Mouse (Mus musculus): ENCODE data around the gene Sox11. TPM values are rescaled to one million over a fixed set of nuclear protein-coding genes. Genes with fewer than 3 reads are reported as not detected.

Sox11 gene
- polyA plus RNA-seq, 1 experiment from 2014 or later = 262 TPM

DNA sequence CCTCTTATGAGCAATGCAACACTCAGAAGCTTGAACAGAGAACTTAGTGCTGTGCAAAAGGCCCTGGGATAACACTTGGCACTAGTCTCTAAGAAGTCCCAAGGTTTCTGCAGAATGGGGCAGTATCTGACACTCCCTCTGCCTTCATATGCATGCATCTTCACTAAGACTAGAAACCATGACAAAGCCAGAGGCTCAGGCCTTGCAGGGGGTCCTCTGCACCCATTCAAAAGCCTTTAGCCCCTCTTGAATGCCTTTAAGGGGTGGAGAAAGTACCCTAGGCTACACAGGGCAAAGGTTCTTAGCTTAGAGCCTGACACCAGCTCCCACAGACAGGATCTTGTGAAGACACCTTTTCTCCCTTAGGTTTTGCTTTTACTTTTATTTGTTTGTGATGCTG is 21.7 kb downstream of the Sox11 start:
- DNase-seq (ENCODE audit: extremely low spot score, low spot score) = no peak
- Histone ChIP-seq H3K27ac (no peak overlapping the region), H3K9me3 (no peaks in the 10 kb centered on the region), H3K4me1 (peaks cover 4% of the 10 kb centered on the region), H3K27me3 (ENCODE audit: poor library complexity, severe bottlenecking) (no peaks in the 10 kb centered on the region), H3K36me3 (replicated peaks) (no peaks in the 10 kb centered on the region), H3K4me3 (no peak overlapping the region)

DNA sequence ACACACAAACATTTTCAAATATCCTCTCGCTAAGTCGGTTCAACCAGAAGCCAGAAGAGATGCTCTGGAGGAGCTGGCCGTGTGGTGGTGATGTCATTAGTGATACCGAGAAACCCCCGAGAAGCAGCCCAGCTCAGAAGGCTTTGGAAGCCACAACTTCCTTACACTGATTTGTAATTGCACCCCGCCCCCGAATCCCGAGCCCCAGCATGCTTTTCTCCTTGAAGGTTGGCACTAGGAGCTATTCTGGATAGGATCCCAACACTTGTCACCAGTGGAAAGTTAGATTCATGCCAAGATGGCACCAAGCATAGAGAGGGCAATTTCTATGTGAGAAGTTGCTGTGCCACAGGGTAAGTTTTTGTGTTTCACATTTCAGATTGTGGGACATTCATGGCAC is 29.4 kb downstream of the Sox11 start:
- 90% methylated on average over 8 of the region's 8 CpGs for WGBS
- Histone ChIP-seq H3K27me3 (ENCODE audit: poor library complexity, severe bottlenecking) (no peaks in the 10 kb centered on the region; the same call in 1 of the 2 replicates), H3K36me3 (replicated peaks) (no peaks in the 10 kb centered on the region)

DNA sequence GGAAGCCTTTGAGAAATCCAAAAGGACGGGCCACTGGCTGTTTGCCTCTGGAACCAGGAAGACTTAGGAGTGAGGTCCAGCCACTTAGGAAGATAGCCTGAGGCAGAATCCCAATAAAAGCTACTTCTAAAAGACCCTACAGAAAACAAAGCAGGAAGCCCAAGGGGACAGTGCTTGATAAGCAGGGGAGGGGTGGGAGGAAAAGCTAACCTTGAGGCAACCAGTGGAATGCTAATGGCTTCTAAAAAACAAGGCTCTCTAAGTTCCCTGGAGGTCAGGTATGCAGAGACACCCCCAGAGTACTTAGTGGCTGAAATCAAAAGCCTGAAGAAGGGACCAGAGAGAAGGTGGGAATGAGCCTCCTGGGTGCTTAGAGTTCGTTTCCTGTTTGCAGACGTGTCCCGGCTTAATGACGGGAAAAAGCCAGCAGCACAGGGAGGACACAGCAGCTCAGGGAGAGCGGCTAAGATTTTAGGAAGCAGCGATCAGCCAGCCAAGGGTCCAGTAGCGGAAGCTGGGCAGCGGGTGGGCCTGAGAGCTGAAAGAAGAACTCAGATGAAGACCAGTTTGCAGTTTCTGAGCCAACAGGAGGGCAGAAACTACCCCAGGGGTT is 30.4 kb downstream of the Sox11 start:
- WGBS = 18% methylated on average over 9 of the region's 9 CpGs
- no peaks in the 10 kb centered on the region; the same call in 1 of the 2 replicates for H3K27me3 ChIP-seq (ENCODE audit: poor library complexity, severe bottlenecking)
- H3K9me3 ChIP-seq = no peaks in the 10 kb centered on the region
- H3K36me3 ChIP-seq (replicated peaks) = no peaks in the 10 kb centered on the region
- no peak overlapping the region; the same call in 1 of the 2 replicates for H3K4me3 ChIP-seq
- peak overlapping the region; percentile 61 for H3K27ac ChIP-seq
- peaks cover 33% of the 10 kb centered on the region for H3K4me1 ChIP-seq
- DNase-seq (ENCODE audit: extremely low spot score, low spot score) = no peak

More for the DNA sequence above, 29.4 kb downstream of the Sox11 start:
- Histone ChIP-seq H3K9me3 (no peaks in the 10 kb centered on the region), H3K4me3 (no peak overlapping the region), H3K4me1 (peaks cover 33% of the 10 kb centered on the region), H3K27ac (no peak overlapping the region)
- no peak for DNase-seq (ENCODE audit: extremely low spot score, low spot score)

DNA sequence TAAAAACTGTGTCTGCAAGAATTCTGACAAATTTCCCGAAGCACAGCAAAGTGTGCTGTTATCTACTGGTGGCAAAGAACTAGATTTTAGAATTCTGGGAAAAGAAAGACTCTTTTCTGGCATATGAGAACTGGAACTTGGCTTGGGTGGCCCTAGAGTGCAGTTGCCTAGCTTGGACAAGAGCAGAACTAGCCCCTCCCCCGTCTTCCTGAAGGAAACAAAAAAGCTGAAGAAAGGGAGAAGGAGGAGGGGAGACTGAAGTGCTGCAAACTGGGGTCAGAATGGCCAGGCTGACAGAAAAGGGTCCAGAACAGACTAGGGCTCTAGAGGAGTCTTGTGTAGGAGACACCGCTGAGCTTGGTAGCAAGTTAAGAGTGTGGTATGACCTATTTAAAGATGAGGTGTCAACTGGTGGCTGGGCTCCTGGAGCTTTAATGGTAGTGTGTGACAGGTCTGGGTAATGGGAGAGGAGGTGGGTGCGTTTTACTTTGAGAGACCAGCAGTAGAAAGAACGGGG is 31.0 kb downstream of the Sox11 start:
- peak overlapping the region; percentile 61 for H3K27ac ChIP-seq

DNA sequence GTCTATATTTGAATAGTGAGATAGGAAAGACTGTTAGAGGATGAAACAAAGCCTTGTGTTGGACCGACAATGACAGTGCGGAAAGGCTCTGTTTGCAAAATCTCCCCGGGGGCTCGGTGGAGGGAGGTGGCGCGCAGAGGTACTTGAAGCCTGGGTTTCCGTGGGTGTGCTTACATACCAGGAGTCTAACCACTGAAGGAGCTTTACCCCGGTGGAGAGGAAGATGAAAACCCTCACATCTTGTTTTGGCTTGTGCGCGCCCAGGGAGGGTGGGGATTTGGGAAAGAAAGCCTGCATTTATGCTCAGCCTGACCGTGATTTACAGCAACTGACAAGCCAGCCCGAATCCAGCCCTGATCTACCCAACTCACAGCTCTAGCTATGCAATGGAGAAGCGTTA is 31.7 kb downstream of the Sox11 start:
- H3K36me3 ChIP-seq (replicated peaks) = no peaks in the 10 kb centered on the region
- DNase-seq (ENCODE audit: extremely low spot score, low spot score) = no peak
- 80% methylated on average over 13 of the region's 13 CpGs for WGBS
- peaks cover 33% of the 10 kb centered on the region for H3K4me1 ChIP-seq
- no peak overlapping the region for H3K4me3 ChIP-seq
- no peaks in the 10 kb centered on the region; the same call in 1 of the 2 replicates for H3K27me3 ChIP-seq (ENCODE audit: poor library complexity, severe bottlenecking)
- H3K27ac ChIP-seq = 0 out of 2 replicates have a peak overlapping the region, but pooled peaks have one; percentile 61
- H3K9me3 ChIP-seq = no peaks in the 10 kb centered on the region

More for the DNA sequence above, 31.0 kb downstream of the Sox11 start:
- no peaks in the 10 kb centered on the region for H3K9me3 ChIP-seq
- DNase-seq (ENCODE audit: extremely low spot score, low spot score) = no peak
- H3K27me3 ChIP-seq (ENCODE audit: poor library complexity, severe bottlenecking) = no peaks in the 10 kb centered on the region; the same call in 1 of the 2 replicates
- H3K4me1 ChIP-seq = peaks cover 33% of the 10 kb centered on the region
- H3K4me3 ChIP-seq = no peak overlapping the region
- WGBS = 35% methylated on average over 5 of the region's 5 CpGs
- H3K36me3 ChIP-seq (replicated peaks) = no peaks in the 10 kb centered on the region

DNA sequence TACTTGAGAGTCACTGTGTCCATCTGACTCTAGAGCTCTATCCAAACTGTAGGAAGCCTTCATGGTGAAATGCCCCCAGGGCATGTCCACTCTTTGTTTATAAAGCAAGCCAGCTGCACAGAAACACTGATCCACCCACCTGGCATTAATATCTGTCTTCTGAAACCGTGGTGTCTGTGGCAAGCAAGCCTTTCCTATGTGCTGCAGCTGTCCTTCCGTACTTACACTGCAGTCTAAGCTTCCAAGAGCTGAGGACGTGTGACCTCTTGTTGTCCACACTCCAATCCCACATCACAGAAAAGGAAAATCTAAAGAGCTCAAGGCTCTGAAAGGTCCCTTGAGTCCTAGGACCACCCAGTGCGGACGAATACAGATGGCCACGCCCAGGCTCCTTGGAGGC is 32.4 kb downstream of the Sox11 start:
- no peak for DNase-seq (ENCODE audit: extremely low spot score, low spot score)
- Histone ChIP-seq H3K36me3 (replicated peaks) (no peaks in the 10 kb centered on the region), H3K27ac (0 out of 2 replicates have a peak overlapping the region, but pooled peaks have one; percentile 15), H3K27me3 (ENCODE audit: poor library complexity, severe bottlenecking) (no peaks in the 10 kb centered on the region; the same call in 1 of the 2 replicates), H3K9me3 (no peaks in the 10 kb centered on the region), H3K4me3 (no peak overlapping the region), H3K4me1 (peaks cover 33% of the 10 kb centered on the region)
- 77% methylated on average over 6 of the region's 6 CpGs for WGBS

DNA sequence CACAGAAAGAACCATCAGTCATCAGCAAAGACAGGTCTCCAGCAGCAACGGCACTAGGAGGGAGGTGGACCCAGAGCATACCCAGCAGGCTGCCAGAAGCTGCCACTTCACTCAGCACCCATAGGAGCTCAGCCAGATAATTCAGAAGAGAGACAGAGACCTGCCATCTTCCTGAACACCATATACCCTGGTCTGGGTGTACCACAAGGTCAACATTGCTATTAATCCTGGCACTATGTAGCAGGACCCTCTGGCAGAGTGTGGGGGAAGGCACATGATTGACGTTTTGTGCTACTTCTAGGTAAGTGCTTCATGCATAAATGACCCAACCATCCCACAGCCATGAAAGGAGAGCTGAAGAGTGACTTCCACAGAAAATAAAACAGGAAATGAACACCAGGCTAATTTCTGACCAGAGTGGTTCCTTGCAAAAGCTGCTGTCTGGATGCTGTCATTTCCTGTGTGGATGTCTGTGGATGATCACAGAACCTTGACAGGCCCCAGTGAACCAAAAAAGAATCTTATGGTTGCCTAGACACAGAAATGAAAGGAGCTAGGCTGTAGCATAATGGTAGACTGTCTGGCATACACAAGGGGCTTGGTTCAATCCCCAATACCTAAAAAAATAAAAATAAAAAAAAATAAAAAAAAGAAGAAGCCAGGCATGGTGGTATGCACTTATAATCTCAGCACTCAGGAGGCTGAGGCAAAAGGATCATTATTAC is 37.5 kb downstream of the Sox11 start:
- Histone ChIP-seq H3K4me3 (no peak overlapping the region), H3K36me3 (replicated peaks) (no peaks in the 10 kb centered on the region), H3K27me3 (ENCODE audit: poor library complexity, severe bottlenecking) (no peaks in the 10 kb centered on the region), H3K4me1 (peaks cover 6% of the 10 kb centered on the region), H3K27ac (no peak overlapping the region), H3K9me3 (no peaks in the 10 kb centered on the region)
- DNase-seq (ENCODE audit: extremely low spot score, low spot score) = no peak
- WGBS = 80% methylated on average over 2 of the region's 2 CpGs

DNA sequence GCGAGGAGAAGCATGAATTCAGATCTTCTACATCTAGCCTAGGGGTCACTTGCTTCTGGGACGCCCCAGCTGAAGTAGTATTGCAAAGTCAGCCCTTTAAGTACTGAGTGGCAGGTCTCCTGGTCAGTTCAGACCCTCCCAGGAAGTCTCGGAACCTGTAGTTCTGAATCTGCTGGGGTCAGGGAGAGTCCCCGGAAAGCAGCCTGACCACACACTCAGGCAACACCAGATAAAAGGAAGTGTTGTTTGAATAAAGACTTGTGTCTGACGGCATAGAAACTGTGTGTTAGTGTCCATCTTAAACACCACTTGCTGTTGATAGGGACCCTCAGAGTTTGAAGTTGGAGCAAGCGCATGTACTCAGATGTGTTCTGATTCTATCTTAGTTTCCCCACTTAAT is 39.2 kb downstream of the Sox11 start:
- Histone ChIP-seq H3K4me3 (no peak overlapping the region), H3K27me3 (ENCODE audit: poor library complexity, severe bottlenecking) (no peaks in the 10 kb centered on the region), H3K9me3 (no peaks in the 10 kb centered on the region), H3K36me3 (replicated peaks) (no peaks in the 10 kb centered on the region), H3K27ac (no peak overlapping the region), H3K4me1 (no peaks in the 10 kb centered on the region)
- no peak for DNase-seq (ENCODE audit: extremely low spot score, low spot score)
- 75% methylated on average over 6 of the region's 6 CpGs for WGBS

DNA sequence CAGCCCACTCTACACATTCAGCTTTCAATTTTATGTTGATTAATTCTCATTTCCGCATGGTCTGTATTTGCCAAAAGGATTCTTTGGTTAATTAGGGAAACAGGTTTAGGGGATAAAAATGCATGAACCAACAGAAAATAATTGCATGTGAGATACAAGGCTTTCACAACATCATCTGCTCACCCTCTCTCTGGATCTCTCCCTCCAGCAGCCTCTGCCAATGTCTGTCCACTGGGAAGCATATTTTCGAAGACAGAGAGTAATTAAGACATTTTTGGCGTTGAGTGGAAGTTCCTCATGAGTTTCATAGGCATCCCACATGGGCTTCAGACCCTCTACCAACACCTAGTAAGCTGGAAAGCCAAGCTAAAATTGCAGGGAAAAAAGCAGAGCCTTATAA is 43.7 kb downstream of the Sox11 start:
- no peak overlapping the region for H3K27ac ChIP-seq
- H3K4me3 ChIP-seq = no peak overlapping the region
- peaks cover 11% of the 10 kb centered on the region for H3K4me1 ChIP-seq
- no peaks in the 10 kb centered on the region for H3K36me3 ChIP-seq (replicated peaks)
- 86% methylated on average over 3 of the region's 3 CpGs for WGBS
- no peaks in the 10 kb centered on the region for H3K27me3 ChIP-seq (ENCODE audit: poor library complexity, severe bottlenecking)
- DNase-seq (ENCODE audit: extremely low spot score, low spot score) = no peak
- no peaks in the 10 kb centered on the region for H3K9me3 ChIP-seq

DNA sequence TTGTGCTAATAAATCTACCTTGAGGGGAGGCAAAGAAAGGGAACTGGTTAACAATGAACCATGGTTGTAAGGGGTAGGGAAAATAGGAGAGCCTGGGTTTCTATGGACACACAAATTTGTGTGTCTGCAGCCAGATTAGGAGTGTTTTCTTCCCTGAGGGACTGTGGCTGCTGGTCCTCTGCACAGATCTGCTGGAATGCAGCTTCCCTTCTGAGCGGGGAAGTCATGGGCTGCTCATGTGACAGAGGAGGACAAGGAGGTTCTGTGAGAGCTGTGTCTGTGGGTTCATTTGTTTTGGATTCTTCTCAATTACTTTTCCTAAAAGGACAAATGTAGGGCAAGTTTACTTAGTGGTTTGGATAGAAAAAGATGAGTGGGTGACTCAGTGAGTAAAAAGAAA is 48.2 kb downstream of the Sox11 start:
- no peak for DNase-seq (ENCODE audit: extremely low spot score, low spot score)
- Histone ChIP-seq H3K4me3 (no peak overlapping the region), H3K27ac (0 out of 2 replicates have a peak overlapping the region, but pooled peaks have one; percentile 16), H3K9me3 (no peaks in the 10 kb centered on the region), H3K4me1 (peaks cover 20% of the 10 kb centered on the region), H3K27me3 (ENCODE audit: poor library complexity, severe bottlenecking) (no peaks in the 10 kb centered on the region), H3K36me3 (replicated peaks) (no peaks in the 10 kb centered on the region)
- WGBS = 39% methylated on average over 1 of the region's 1 CpGs

DNA sequence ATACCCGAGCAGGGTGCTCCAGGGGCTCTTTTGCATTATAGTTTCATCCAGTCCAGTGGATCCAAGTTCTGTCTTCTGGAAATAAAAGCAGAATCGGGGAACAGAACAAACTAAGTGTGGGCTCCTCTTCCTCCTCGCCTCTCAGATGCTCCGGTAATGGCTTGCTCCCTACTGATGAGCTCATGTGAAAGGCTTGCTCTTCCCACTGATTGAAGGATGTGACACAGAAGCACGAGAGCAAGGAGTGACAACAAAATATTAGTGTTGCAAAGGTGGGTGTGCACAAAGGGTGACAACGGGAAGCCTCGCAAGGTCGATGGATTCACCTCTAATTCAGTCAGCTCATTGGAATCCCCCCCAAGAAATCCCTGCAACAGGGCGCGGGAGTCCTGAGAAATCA is 48.6 kb downstream of the Sox11 start:
- H3K9me3 ChIP-seq = no peaks in the 10 kb centered on the region
- WGBS = 69% methylated on average over 10 of the region's 10 CpGs
- no peak for DNase-seq (ENCODE audit: extremely low spot score, low spot score)
- H3K27ac ChIP-seq = peak overlapping the region; percentile 16; the same call in 1 of the 2 replicates
- H3K27me3 ChIP-seq (ENCODE audit: poor library complexity, severe bottlenecking) = no peaks in the 10 kb centered on the region
- H3K36me3 ChIP-seq (replicated peaks) = no peaks in the 10 kb centered on the region
- H3K4me1 ChIP-seq = peaks cover 20% of the 10 kb centered on the region
- H3K4me3 ChIP-seq = no peak overlapping the region

DNA sequence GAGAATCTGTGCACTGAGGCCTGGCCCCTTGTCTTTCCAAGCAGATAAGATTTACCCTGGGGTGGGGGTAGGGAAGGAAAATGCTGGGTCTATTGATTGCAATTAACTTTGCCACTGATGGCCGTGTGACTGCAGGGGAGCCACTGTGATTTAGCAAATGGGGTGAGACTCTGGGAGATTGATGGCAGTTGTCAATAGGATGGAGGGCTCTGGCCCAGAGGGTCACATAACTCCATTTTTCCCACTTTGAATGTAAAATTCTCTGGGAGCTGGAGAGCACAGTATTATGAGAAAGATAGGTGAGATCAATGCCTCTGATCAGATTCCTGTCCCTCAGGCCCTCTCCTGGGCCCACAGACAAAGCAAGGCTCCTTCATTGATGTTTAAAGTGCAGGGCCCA is 49.2 kb downstream of the Sox11 start:
- Histone ChIP-seq H3K4me3 (no peak overlapping the region), H3K27ac (peak overlapping the region; percentile 16; the same call in 1 of the 2 replicates), H3K4me1 (peaks cover 20% of the 10 kb centered on the region), H3K9me3 (no peaks in the 10 kb centered on the region), H3K27me3 (ENCODE audit: poor library complexity, severe bottlenecking) (no peaks in the 10 kb centered on the region), H3K36me3 (replicated peaks) (no peaks in the 10 kb centered on the region)
- 8% methylated on average over 1 of the region's 1 CpGs for whole genome bisulfite sequencing
- no peak for DNase-seq (ENCODE audit: extremely low spot score, low spot score)
